Mouse (Mus musculus) neural tube, embryonic 10.5 days (tissue): ENCODE results near the gene Cdh24.

Experiments used
- DNase-seq: peaks from one replicate; pipeline ENCODE4 v3.0.0-alpha.2; 2017; ENCODE audit warnings: low spot score; ENCODE audit errors: extremely low spot score

The Cdh24 gene

DNA sequence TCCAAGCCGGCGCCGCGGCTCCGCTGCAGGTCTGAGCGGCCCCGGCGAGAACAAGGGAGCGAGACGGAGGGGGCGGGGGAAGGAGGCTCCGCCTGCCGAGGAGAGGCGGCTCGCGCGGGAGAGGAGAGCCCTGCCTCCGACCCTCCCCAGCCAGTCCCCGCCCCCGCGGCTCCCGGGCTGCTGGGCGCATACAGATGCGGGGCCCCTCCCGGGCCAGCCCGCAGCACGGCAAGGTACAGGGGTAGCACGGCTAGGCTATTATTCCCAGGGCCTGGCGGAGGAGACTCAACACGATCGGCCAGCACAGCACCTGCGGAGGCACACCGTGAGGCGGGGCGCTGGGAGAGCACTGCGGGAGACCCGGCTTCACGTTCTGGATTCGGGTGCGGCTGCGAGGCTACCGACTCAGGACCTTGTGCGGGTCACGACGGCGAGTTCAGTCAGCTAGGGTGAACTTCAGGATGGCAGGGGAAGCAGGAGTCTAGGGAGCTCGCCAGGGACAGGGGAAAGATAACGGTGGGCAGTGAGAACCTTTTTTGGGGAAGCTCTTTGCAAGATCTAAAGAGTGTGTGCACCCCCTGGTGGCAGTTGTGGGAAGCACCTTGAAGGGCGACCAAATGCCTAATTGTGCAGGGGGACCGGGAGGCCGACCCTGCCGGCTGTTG, at the start of gene Cdh24:
Gene Cdh24 (minus strand): TSS at position 60 of the 665 bp plus-strand sequence.
- peak; percentile 93 for DNase-seq

DNA sequence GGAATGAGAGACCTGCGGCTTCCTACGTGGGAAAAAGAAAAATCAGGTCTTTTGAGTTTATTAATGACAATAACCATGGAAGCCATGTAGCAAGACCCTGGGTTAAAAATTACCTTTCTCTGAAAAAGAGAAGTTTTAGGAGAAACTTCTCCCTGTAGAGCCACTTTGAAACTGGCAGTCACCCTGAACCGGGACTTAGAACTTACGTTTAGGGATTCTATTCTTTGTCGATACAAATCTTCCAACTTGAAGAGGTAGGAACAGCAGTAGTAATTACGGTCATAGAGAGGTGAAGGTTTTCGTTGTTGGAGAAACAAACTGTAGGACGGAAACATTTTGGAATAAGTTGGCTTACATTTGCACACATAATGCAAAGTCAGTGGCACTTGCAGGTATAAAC, 46.1 kb upstream of the Cdh24 start:
- DNase-seq, result no peak

DNA sequence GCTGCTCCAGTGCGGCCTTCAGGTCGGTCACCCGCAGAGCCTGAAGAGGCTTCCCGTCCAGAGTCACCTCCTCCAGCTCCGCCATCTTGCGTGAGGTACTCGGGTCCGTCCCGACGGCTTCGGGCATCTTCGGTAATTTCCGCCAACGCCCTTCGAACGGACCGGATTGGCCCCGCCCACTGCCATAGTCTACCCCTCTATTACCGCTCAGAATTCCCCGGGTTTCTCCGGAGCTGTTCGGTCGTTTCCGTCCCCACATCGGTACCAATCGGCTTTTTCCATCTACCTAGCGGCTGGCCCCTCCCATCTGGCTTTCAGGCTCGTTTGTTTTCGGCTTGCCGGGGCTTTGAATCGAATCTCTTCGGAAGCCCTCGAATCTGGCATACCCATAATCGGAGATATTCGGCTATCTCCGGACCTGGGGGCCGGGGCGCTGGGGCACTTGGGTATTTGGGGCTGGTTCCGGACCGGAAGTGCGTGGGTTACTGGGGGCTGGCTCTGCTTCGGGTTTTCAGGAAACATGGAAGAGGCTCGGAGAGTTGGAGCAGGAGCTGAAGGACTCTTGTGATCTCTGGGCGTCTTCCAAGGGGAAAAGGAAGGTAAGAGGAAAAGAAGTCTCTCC, 45.5 kb upstream of the Cdh24 start, which contains the start of gene Acin1:
Gene Acin1 (minus strand): TSS at position 410 of the 622 bp plus-strand sequence.
- peak; percentile 100 for DNase-seq

DNA sequence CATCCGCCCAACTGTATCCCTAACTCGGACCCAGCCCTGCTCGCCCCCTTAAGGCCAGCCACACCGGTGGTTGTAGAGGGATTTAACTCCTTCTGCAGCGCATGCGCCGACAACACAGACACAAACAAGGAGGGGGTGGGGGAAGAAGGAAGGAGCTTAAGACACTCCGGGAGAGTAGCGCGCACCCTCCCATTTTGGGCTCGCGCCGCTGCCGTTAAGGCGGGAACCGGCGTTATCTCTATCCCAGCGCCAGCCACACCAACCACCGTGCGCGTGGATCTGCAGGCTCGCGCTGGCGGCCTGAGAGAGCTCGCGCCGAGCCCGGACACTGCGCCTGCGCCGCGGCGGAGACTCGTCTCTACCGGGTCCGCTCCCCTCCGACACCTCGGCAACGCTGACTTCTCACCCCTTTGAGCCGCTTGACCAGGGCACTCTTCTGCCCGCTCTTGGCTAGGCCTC, 44.9 kb upstream of the Cdh24 start, which contains the start of gene 1700123O20Rik:
Gene 1700123O20Rik (plus strand): TSS at position 154 of the 459 bp plus-strand sequence.
- DNase-seq, result no peak

DNA sequence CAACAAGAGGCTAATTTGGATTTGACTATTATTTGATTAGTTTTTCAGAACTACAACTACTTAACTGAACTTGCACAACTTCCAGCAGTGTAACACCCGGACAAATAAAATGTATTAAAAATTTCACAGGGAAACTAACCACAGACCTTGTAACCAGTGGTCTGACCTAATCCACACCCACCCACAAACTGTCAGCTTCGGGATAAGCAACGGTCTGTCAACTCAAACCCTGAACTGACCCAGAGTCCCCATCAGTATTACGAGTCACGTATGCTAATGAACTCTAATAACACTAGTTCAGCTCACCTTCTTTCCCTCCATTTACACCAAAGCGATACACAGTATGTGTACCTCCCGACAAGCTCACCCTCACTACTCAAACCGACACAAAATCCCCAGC, 44.3 kb upstream of the Cdh24 start:
- no peak for DNase-seq

DNA sequence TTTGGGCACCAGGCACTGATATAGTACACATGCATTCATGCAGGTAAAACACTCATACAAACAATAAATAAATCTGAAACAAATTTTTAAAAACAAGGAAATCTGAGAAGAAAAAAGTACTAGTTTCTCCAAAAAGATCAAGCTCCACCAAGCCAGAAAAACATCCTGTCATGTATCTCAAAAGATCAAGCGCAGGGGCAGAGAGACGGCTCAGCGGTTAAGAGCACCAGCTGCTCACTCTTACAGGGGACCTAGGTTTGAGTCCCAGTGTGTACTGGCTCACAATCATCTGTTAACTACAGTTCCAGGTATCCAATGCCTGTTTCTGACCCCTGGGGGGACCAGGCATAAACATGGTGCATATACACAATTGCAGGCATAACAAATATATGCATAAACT, 41.2 kb upstream of the Cdh24 start:
- no peak for DNase-seq

DNA sequence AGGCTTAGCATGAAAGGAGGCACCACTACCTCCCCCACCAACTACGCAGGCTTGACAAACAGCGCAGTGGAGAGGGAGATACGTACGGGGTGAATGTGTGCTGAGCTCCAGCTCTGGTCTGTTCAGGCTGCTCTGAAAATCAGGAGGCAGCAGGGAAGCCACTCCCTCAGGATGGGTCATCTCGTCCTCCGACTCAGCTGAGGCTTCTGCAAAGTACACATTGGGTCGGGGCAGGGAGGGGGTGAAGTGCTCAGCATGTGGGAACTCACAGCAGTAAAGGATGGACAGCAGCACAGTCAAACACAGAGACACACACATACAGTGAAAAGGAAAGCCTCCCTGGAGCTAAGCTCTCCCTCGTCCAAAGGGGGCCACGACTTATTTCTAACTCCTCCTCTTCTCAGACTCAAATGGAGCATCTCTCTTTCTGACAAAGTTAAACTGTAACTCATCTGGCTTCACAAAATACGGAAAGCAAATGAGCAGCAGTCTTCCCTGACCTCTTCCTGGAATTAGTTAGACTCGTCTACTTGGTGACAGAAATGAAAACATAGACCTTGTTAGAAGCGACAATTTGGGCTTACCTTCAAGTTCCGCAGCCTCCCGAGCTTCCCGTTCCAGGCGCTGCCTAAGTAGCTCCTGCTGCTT, 37.6 kb upstream of the Cdh24 start:
- DNase-seq, result no peak

DNA sequence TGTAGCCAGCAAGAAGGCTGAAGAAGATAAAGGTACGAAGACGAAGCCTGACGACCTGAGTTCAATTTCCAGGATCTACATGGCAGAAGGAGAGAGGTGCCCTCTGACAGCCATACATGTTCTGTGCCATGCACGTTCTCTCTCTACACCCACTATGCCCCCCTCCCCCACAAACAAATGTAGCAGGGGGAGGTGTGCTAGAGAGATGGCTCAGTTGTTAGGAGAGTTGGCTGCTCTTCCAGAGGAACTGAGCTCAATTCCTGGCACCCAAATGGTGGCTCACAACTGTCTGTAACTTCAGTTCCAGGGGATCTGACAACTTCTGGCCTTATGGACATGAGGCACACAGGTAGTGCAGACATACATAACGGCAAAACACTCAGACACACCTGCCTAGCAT, 35.1 kb upstream of the Cdh24 start:
- no peak for DNase-seq

DNA sequence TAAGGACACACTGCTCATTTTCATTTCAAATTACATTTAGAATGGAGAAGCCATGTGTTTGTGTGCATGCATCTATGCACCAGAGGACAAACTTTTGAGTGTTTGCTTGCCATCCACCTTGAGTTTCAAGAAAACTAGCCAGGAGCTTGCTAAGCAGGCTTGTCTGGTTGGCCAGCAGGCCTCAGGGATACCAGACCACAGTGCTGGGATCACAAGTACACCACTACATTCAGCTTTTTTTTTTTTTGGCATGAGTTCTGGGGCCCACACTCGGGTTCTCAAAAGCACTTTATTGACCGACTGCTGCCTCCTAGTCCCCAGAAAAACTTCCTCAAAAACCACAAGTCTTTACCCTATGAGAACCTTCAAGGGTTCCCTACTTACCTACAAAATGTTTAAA, 33.2 kb upstream of the Cdh24 start:
- no peak for DNase-seq

DNA sequence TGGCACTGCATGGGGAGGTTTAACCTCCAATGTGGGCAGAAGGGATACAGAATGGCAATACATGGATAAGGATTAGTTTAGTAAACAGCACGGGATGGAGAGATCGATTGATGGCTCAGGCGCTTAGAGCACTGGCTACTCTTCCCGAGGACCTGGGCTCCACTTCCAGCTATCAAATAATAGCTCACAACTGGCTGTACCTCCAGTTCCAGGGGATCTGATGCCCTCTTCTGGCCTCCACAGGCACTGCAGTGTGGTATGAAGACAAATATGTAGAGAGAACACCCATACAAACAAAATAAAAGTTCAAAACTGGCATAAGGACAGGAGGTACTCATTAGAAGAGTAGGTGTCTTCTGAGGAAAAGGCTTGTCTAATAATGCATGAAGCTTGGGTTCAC, 28.2 kb upstream of the Cdh24 start:
- no peak for DNase-seq

DNA sequence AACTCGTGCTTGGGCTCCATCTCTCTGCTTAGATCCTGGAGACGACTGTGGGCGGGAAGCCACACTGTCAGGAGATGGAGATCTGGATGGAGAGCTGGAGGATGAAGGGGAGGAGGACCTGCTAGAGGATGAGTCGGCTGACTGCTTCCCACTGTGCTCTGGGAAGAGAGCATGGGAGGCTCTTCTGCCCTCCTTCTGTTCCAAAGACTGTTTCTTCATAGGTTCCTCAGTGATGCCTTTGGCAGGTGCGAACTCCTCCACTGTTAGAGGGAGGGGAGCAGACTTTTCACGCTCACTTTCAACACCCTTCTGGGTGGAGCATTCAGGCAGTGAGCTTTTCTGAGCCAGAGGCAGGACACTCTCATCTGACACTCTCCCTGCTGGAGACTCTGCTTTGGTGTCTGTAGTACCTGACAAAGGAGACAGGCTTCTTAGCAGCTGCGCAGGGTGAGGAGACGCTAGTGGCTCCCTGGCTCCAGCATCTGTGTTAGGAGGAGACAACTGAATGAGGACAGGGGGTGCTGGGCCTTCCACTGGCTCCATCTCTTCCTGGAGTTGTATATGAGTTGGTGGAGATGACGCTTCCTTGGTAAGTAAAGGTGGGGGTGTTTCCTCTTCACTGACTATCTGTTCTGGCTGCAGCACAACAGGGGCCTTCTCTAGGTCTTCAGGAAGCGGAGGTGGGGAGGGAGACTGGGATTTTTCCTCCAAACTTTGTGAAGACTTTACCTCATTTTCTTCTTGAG, 23.5 kb upstream of the Cdh24 start:
- DNase-seq, result no peak

DNA sequence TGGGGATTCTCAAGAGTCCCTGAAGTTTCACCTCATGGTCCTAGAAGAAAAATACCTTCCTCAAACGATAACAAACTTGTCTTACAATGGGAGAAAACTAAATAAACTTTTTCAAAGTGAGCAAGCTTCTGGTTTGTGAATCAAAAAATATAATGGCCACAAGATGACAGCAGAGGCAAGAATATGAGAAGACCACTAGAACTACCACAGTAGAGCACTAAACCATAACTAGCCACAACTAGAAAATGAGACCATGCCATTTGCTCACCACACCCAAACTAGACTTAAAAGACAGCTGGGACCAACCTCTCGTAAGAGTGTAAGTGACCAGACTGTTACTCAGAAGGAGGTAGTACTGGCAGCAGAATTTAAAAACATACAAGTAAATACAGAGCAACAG, 18.8 kb upstream of the Cdh24 start:
- no peak for DNase-seq

DNA sequence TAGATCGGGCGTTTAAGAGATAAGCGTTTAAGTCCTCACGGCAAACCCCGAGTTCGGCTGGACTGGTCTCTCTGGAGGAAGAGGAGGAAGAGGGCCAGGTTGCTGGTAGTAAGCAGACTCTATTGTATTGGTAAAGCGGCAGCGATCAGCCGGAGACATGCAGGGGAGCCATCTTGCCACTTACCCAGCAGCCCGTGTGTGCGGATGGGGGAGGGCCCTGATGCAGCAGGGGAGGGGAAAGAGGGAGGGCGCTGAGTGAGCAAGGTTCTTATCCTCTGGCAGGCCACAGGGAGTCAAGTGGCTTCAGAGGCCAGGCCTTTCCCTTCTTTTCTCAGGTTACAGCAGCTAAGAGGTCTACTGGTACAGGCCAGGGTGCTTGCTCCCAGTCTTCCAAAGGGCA, 12.3 kb upstream of the Cdh24 start:
- DNase-seq, result peak; percentile 89

DNA sequence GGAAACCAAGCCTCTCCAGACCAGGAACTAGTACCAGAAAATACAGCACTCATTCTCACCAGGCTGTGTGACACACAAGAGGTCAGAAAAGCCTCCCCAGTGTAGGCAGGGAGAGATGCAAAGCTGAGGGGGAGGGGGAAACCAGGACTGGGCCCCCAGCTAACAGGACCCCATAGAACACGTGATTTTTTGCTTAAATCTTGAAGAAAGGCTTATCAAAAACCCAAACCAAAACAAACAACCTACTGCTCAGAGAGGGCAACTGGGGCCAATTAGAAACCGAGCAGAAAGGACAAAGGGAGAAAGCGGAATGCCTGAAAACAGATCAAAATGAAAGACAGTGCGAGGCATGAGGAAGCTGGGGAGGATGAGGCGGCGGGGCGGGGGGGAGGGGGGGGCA, 11.6 kb upstream of the Cdh24 start:
- DNase-seq, result no peak

DNA sequence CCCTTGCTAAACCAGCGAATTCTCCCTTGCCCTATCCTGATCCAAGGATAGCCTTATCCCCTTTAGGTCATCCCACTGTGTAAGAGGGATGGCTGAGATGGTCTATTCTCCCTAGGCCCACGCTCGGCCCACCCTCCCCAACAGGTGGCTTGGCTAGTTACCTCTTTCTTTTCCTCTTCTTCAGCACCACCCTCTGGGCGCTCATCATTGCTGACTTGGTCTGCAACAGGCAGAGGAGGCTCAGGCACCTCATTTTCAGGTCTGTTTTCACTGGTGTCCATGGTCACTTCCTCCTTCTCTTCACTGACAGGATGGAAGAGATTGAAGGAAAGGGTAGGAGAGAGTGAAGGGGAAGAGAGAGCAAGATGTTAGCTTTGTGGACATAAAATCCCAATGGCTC, 10.4 kb upstream of the Cdh24 start:
- DNase-seq, result no peak

DNA sequence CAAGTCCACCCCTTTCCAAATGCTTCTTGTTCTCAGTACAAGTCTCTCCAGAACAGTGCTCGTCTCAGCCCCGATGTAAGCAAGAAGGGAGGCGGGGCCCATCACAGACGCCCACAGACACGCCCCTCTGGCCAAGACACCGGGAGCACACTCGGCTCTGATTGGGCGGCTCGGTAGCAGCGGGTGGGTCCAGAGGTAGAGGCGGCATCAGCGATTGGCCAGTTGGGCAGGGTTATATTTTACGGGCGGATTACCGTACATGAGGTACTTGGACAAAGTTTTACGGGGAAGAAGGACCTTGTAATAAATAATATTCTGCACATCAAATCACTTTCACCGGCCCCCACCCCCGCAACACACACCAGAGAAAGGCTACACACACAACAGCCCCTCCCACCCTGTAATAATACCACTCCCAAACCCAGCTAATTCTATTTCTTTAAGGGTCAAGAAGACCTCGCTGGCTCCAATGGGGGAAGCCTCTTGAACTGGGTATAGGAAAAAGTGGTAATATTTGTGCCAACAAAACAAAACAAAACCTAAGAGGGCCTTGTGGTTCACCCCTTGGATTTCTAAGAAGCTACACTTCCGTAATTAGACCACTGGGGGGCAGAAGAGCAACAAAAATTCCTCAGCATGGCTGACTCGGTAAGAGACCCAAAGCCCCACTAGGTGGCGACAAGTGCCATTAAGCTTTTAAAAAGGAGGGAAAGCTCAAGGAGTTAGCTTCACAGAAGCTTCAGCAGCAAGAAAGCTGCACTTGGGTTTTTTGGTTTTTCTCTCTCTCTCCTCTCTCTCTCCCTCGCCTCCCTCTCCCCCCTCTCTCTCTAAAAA, 9.7 kb upstream of the Cdh24 start:
- DNase-seq, result peak; percentile 80

DNA sequence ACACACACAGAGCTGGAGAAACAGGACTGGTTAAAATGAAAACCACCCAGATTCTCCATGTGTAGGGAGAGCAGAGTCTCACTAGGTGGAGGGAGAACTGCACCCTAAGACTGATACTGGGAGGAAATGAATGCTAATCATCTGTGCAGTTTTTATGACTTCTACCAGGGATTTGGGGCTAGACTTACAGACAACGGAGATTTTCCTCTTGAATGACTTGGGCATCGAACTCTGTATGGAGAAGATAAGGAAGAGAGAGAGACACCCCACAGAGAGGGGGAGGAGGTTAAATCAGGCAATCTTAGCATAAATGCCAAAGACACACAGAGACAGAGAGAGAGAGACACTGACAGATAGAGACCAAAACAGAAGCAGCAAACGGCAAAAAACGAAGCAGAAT, 6.7 kb upstream of the Cdh24 start:
- DNase-seq, result no peak

DNA sequence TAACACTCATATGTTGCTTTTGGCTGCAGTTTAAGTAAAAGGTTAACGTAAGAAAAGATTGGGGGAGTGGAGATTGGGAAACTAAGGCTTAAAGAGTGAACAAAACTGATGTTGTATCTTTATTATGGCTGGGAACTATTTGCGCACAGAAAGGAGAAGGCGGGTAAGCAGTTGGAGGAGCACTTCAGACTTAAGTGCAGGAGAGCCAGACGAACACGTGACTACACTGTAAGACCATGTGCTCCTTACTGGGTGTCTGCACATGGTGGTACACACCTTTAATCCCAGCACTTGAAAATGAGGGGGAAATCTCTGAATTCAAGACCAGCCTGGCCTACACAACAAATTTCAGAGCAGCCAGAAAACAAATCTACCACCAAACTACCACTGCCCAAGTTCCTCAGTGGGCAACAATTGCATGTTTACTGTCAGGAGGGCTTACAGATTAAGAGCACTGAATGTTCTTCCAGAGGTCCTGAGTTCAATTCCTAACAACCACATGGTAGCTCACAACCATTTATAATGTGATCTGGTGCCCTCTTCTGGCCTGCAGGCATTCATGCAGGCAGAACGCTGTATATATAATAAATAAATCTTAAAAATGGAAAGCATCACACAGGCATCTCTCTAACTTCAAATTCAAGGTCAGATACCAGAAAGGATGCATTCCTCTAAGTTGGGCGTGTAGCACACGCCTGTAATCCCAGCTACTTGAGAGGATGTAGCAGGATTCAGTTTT, 5.9 kb upstream of the Cdh24 start:
- DNase-seq, result no peak

DNA sequence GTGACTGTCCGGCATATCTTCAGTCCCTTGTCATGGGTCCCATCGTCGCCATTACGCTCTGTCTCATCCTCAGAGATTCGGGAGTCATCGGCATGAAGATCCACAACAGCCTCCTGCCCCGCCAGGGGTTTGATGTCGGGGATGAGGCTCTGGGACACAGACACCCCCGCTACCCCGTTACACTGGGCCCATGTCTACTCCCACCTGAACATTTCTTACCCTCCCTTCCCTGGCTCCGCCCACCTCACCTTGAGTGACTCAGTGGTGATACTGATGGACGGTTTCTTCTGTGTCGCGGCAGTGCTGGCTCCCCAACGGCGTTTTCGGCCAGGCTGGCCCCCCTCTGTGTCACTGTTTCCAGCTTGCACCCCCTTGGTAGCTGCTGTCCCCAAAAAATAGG, 5.3 kb upstream of the Cdh24 start:
- no peak for DNase-seq

DNA sequence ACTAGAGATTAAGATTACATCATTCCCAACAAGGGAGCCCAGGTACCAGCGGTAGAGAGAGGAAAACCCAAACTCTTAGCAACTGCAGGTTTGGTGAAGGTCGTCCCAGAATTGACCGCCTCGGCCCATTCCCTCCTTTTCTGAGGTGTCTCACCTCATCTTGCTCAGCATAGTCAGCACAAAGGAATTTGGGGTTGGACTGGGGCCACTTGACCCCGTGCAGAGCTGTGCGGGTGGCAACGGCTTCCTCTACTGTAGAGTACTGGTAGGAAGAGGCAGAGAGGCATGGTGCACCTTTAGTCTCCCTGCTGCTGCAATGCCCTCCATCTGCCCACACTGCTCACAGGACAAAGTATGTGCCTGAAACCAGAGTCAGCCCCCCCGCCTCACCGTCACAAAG, 3.1 kb upstream of the Cdh24 start:
- DNase-seq, result no peak
